Mouse (Mus musculus): ENCODE data around the gene Cd207.

The Cd207 gene

GRCm38 (mm10) chr6:83677757-83678156 lies at the start of gene Cd207:
Cd207 (minus strand) TSS chr6:83677857.
- no peak for DNase-seq (ENCODE audit: low spot score)

DNA sequence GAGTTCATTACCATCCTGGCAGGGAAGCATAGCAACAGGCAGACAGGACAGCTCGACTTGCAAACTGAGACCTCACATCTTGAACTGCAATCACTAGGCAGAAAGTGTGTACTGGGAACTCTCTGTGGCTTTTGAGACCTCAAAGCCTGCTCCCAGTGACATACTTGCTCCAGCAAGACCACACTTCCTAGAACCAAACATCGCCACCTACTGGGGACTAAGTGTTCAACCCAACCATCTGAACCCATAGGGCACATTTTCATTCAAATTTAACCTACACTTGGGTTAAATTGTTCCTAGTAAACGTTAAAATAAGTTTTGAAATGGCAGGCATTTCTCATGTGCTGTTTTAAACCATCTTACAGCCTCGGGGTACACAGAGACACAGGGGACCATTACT lies 49.5 kb upstream of the Cd207 start:
- DNase-seq (ENCODE audit: low spot score) = no peak

GRCm38 (mm10) chr6:83722526-83722925 lies 44.9 kb upstream of the Cd207 start:
- DNase-seq (ENCODE audit: low spot score) = no peak

DNA sequence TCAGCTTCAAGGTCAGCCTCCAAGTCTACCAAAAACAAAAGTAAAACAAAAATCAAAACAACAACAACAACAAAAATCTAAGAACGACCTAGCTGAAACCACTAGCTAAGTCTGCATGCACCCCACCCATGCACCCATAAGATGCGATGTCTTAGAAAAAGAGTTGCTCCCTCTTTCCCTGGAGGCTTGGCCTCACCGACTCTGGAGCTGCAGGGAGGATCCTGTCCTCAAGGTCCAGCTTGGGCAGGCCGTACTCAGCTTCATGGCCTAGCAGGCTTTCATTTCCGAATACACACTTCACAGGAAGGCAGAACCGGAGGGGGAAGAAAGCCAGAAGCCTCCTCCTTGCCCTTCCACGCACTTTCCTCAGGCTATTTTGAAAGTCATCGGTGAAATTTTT lies 39.4 kb upstream of the Cd207 start:
- no peak for DNase-seq (ENCODE audit: low spot score)

- no peak for DNase-seq (ENCODE audit: low spot score)
These were observed 38.0 kb upstream of the Cd207 start for GRCm38 (mm10) chr6:83715461-83716196.

DNA sequence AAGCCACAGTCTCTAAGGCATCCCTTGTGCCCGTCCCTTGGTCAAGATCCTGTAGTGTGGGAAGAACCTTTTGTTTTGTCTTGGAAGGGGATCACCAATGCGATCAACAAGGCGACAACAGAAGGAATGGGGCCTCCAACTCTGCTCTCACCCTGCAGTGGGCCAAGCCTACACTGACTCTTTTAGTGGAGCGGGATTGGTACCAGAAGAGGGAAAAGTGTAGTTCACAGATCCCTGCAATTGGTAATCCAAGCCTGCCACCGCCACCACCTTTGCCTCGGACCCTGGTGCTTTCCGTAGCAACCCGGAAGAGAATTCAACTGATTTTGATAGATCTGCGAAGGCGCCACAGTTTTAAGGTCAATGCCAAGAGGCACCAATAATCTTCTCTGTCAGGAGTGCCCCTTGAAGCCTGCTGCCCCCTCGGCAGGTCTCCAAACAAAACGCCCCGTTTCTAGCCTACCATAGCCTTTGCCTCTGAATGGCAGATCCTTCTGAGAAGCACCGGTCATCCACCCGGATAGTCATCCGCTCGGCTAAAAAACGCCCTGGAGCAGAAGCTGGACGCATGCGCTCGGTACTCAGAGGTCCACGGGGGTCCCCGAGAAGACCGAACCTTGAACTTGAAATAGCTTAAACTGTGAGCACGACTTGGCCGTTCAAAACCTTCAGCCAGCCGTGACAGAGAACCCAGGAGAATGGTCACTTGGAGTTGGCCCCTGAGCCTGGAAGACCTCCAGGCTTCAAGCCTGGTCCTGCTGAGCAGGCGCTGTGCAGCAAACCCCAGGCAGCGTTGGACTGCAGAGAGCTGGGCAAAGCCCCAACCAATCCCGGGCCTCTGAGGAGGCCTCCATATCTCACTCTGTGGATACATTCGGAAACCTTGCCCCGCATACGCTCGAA lies 36.8 kb upstream of the Cd207 start:
- DNase-seq (ENCODE audit: low spot score) = no peak

DNA sequence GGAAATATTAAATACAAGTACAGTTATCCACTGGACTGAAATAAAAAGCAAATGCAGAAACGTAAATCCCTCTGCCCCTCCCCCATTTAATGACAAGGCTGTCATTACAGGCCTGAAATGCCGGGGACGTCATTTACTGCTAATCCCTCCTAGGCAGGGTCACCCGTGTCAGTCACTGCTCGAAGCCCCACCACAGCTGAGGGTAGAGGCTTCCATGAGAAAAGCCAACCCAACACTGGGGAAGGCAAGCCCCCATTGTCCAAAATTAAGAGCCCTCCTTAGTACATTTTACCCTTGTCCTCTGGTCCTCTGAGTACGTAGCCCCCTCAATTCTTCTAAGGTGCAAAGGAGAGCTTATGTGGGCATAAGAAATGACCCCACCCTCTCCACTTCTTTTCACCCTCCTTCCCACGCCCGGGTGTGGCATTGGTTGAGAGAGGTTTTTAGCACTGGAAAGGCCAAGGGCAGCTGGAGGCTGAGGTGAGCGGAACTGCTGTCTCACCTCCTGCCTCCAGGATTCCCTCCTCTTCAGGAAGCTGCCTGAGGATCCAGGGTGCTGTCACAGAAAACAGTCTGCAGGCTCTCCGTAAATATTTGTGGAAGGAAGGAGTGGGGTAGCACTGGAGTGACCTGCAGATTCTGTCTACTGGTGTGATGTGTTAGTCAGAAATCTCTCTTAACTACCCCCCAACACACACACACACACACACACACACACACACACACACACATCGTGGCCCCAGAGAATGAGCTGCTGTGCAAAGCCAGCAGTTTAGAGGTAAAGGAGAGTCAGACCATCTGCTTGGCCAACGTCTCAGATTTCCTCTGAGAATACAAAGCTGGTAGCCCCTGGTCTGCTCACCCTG lies 35.8 kb upstream of the Cd207 start:
- no peak for DNase-seq (ENCODE audit: low spot score)

GRCm38 (mm10) chr6:83711725-83712475 lies 34.2 kb upstream of the Cd207 start:
- DNase-seq (ENCODE audit: low spot score) = no peak

GRCm38 (mm10) chr6:83711067-83711675 lies 33.5 kb upstream of the Cd207 start, which contains the start of gene Vax2:
Vax2 (plus strand) TSS chr6:83711264.
- peak; percentile 75 for DNase-seq (ENCODE audit: low spot score)

DNA sequence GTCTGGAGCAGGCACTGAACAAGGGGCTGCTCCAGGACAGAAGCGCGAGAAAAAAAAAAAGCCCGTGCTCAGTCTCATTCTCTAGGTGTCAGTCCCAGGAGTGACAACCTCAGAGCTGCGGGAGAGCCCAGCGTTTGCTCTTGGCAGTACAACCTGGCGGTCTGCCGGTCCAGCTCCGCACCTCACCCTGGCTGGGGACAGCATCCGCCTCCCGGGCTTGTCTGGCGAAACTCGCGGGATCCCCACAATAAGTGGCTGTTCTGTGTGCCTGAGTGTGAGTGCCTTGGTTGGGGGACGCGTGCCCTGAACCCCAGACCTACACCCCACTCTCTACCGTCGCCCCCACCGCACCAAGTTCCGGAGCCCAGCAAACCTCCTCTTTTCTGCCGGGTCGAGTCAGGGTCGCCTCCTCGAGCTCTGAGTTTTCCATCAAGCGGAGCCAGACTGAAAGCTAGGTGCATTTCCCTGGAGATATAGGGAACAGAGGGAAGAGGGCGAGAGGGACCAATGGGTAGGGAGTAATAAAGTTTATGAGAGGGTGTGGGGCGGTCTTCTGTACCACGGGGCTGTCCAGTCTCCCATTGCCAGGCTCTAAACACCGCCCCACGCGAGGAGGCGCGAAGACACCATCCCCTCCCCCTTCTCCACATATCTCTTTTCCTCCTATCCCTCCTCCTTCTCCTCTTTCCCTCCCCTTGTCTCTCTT lies 32.9 kb upstream of the Cd207 start:
- no peak for DNase-seq (ENCODE audit: low spot score)

DNA sequence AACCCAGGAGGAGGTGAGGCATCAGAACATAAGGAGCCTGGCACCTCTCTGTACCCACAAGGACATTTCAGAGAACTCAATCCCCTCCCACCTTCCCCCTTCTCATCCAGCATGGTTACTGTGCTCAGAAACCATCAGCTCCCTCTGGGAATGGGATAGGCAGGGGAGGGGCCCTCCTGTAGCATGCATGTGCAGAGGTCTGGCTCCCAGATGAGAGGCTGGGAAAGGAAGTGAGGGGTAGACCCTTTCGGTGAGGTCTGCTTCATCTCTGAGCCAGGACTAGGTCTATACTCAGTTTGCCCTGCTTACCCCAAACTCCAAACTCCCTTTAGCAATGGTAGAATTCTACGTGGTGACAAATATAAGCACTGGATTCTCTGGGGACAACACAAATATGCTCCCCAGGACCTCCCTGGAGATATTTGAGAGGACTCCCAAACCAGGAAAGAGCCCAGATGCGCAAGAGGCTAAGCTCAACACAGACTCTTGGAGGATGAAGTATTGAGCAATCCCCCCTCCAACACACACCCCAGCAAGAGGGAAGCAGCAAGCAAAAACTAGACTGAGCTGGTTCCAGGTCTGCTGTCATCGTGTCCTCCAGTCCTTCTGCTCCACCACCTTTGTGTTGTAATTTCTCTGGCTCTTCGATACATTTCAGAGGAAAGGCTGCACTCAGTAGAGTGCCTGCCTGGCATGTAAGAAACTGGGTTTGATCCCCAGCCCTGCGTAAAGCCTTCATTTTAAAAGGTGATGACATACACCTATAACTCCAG lies 30.3 kb upstream of the Cd207 start:
- DNase-seq (ENCODE audit: low spot score) = no peak

DNA sequence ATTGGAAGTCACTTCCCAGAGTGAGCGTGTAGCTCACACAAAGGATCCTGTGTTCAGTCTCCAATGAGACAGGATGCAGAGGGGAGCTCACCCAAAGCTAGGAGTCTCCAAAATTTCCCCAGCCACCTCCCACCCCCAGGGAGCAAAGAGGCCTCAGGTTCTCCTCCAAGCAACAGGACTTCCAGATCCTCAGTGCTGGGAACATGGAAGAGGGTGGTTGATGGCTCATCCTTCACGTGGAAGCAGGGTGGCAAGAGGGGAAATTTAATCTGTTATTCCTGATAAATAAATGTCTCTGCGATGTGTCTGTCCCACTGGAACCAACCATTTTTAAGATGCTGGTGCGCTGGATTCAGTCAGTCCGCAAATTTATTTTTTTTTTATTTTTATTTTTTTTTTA lies 27.0 kb upstream of the Cd207 start:
- no peak for DNase-seq (ENCODE audit: low spot score)

DNA sequence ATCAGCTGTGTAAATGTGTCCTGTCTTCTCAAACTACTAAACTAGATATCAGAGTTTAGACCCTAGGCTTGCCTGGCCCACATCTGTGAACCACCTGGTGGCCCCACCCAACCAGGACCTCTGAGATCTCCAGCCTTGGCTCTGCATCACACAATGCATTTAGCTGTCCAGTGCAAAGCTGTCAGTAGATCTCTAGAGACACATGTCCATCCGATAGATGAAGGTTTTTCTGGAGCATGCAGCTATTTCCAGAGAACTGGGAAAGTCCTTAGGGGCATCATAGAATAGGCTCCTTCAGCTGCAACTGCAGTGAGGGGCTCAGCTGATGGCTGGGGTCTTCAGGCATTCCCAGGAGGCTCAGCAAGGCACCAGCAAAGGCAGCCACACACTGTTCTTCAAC lies 26.6 kb upstream of the Cd207 start:
- no peak for DNase-seq (ENCODE audit: low spot score)

DNA sequence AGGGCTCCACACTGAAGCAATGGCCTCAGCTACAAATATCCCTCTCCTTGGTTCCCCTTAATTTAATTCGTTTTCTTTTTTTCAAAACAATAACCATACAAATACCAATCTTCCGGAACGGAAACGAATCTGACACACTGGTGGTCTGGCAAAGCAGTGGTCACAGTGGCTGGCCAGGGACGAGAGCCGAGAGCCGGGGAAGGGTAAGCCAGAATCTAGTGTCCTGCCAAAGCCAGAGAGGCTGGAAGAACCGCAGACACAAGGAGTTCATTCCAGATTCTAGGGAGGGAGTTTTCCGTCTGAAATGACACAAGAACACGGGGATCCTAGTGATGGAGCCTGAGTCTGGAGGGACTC lies 26.0 kb upstream of the Cd207 start:
- no peak for DNase-seq (ENCODE audit: low spot score)

DNA sequence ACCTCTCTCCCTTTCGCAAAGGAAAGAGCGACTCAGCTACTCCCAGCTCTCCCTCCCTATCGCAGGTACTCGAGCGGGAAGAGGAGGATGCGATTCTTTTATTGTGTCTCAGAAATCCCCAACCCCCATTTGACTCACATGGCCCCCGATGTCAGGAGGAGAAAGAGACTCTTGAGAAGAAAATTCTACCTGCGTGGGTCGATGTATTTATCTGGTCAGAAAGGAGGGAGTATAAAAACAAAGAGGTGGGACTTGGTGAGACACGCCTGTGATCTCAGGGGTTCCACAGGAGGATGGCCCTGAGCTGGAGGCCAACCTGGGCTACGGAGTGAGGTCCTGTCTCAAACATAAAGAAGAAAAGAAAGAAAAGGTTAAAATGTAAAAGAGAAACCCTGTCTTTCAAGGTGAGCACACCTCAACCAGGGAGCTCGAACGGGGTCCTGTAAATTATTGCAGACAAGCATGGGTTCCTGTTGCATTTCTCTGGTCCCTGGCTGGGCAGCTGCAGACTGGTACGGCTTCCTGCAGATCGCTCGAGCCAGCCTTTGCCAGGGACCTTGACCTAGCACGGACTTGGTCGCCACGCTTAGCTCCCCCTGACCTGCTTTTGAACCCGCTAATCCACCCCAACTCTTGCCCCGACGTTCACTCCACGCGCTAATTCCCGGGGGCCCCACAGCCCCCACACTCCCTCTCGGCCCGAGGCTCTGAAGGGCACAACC lies 25.5 kb upstream of the Cd207 start:
- no peak for DNase-seq (ENCODE audit: low spot score)

GRCm38 (mm10) chr6:83702146-83702999 lies 24.7 kb upstream of the Cd207 start:
- no peak for DNase-seq (ENCODE audit: low spot score)

- no peak for DNase-seq (ENCODE audit: low spot score)
These were observed 23.3 kb upstream of the Cd207 start for GRCm38 (mm10) chr6:83701001-83701400.

- no peak for DNase-seq (ENCODE audit: low spot score)
These were observed 22.3 kb upstream of the Cd207 start for GRCm38 (mm10) chr6:83699971-83700370.

Data from urinary bladder, postnatal 14 days (tissue).